12 mouse cellular contexts compared by ENCODE assay signal in the genomic region with DNA sequence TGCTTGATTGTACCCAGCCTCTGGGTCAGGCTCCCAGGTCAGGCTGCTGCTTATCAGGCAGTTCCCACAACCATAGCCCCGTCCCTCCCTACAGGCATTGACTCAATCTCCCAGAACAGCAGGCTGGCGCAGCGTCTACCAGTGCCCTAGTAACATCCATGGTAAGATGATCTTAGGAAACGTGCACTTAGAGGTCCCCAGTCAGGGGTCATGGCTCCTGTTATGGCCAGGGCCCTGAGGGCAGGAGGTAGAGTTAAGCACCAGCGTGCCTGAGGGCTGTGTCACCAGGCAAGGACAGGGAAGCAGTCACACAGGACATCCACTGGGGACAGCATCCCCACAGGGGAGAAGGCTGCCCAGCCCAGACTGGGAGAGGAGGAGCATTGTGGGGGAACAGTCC. TPM values are rescaled to one million over a fixed set of nuclear protein-coding genes. Genes with fewer than 3 reads are reported as not detected.
DNase-seq lines count a peak whose midpoint lies in the region; ATAC-seq and TF ChIP-seq lines count a peak whose summit lies in the region.
"Had no signal": no experiment of that assay in that cellular context is flagged by ENCODE, and none has a peak within 500 bp of the region (broad histone marks: within the 10 kb centered on the region; RNA-seq: fewer than 3 reads in every experiment).

No protein-coding gene starts in this region.

- no peaks in the 10 kb centered on the region for H3K79me2 ChIP-seq in MEL (ENCODE audit: control insufficient read depth, insufficient read depth, low read length, poor library complexity)

- no peaks in the 10 kb centered on the region for H3K4me1 ChIP-seq in heart, postnatal 0 days (ENCODE audit: control insufficient read depth, insufficient read depth)
- no peaks in the 10 kb centered on the region for H3K4me1 ChIP-seq in MEL (ENCODE audit: control insufficient read depth in 1 of 2, insufficient read depth in 2 of 2, low read length in 2 of 2)
- peaks cover 87% of the 10 kb centered on the region for H3K4me1 ChIP-seq in embryonic facial prominence, embryonic 10.5 days
- H3K4me1 ChIP-seq in liver, postnatal 0 days (ENCODE audit: insufficient read depth) = peaks cover 17% of the 10 kb centered on the region
- peaks cover 27% of the 10 kb centered on the region for H3K4me1 ChIP-seq in kidney, embryonic 15.5 days

- TF ChIP-seq POLR2A in MEL (IDR thresholded peaks at IDR 0.05; ENCODE audit: control insufficient read depth in 1 of 2, insufficient read depth in 1 of 2, low read depth in 1 of 2, low read length in 2 of 2, poor library complexity in 1 of 2) = no peak

- no peak for TF ChIP-seq EP300 in heart, postnatal 0 days (IDR thresholded peaks at IDR 0.05; ENCODE audit: low read depth)
- no peak for TF ChIP-seq EP300 in MEL (IDR thresholded peaks at IDR 0.05; ENCODE audit: low read depth in 1 of 2, low read length in 2 of 2)
- TF ChIP-seq EP300 in liver, postnatal 0 days (IDR thresholded peaks at IDR 0.05; ENCODE audit: low read depth) = no peak

- no peak overlapping the region for H3K4me3 ChIP-seq in heart, postnatal 0 days (ENCODE audit: low read depth, low read length)
- H3K4me3 ChIP-seq in MEL (ENCODE audit: control insufficient read depth in 1 of 2, insufficient read depth in 1 of 2, low read depth in 2 of 2, low read length in 2 of 2) = no peak overlapping the region
- H3K4me3 ChIP-seq in embryonic facial prominence, embryonic 10.5 days = 0 out of 2 replicates have a peak overlapping the region, but pooled peaks have one; percentile 4
- no peak overlapping the region for H3K4me3 ChIP-seq in liver, postnatal 0 days (ENCODE audit: low read depth, low read length)
- no peak overlapping the region for H3K4me3 ChIP-seq in kidney, embryonic 15.5 days (replicated peaks)

- peaks cover 25% of the 10 kb centered on the region for H3K36me3 ChIP-seq in heart, postnatal 0 days (replicated peaks; ENCODE audit: control insufficient read depth, insufficient read depth, low read length)
- no peaks in the 10 kb centered on the region for H3K36me3 ChIP-seq in MEL (ENCODE audit: control insufficient read depth in 1 of 2, insufficient read depth in 2 of 2, low read length in 2 of 2)
- peaks cover 70% of the 10 kb centered on the region for H3K36me3 ChIP-seq in embryonic facial prominence, embryonic 10.5 days (replicated peaks)
- peaks cover 23% of the 10 kb centered on the region for H3K36me3 ChIP-seq in liver, postnatal 0 days (replicated peaks; ENCODE audit: insufficient read depth, low read length)
- peaks cover 57% of the 10 kb centered on the region for H3K36me3 ChIP-seq in kidney, embryonic 15.5 days

- no peaks in the 10 kb centered on the region for H3K27me3 ChIP-seq in heart, postnatal 0 days (ENCODE audit: control insufficient read depth, insufficient read depth, low read length)
- H3K27me3 ChIP-seq in MEL (ENCODE audit: control insufficient read depth in 1 of 2, insufficient read depth in 2 of 2, low read length in 2 of 2) = no peaks in the 10 kb centered on the region
- H3K27me3 ChIP-seq in embryonic facial prominence, embryonic 10.5 days (replicated peaks; ENCODE audit: low read depth, poor library complexity, severe bottlenecking) = no peaks in the 10 kb centered on the region
- H3K27me3 ChIP-seq in liver, postnatal 0 days (ENCODE audit: insufficient read depth, low read length) = no peaks in the 10 kb centered on the region
- H3K27me3 ChIP-seq in kidney, embryonic 15.5 days = no peaks in the 10 kb centered on the region

- DNase-seq in heart, postnatal 0 days (ENCODE audit: low spot score) = no peak
- DNase-seq in heart, adult 9 months (ENCODE audit: low spot score in 2 of 2) = no peak
- DNase-seq in MEL (ENCODE audit: low read depth, low spot score) = no peak
- DNase-seq in embryonic facial prominence, embryonic 10.5 days (ENCODE audit: low spot score) = peak; percentile 49
- DNase-seq in liver, postnatal 0 days = no peak
- no peak for DNase-seq in frontal cortex, postnatal 14 days (ENCODE audit: low spot score in 2 of 2)
- no peak for DNase-seq in retina, postnatal 1 day
- DNase-seq: kidney, adult 18-20 months; thymus, adult 18-20 months had no signal

- 0 out of 2 replicates have a peak, but pooled peaks have one; percentile 6 for ATAC-seq in heart, postnatal 0 days (ENCODE audit: insufficient read depth, low read depth)
- peak; percentile 9; the same call in 1 of the 2 replicates for ATAC-seq in liver, postnatal 0 days
- ATAC-seq in kidney, embryonic 15.5 days (replicated peaks; ENCODE audit: low FRiP score) = no peak
- ATAC-seq: activated CD4-positive, CD25-positive, alpha-beta regulatory T cell, adult 4 months had no signal

- H3K9me3 ChIP-seq in heart, postnatal 0 days (replicated peaks; ENCODE audit: control insufficient read depth, low read length) = no peaks in the 10 kb centered on the region
- H3K9me3 ChIP-seq in MEL (replicated peaks; ENCODE audit: insufficient read depth, low read length) = no peaks in the 10 kb centered on the region
- no peaks in the 10 kb centered on the region for H3K9me3 ChIP-seq in embryonic facial prominence, embryonic 10.5 days
- no peaks in the 10 kb centered on the region for H3K9me3 ChIP-seq in liver, postnatal 0 days (ENCODE audit: low read length)
- no peaks in the 10 kb centered on the region for H3K9me3 ChIP-seq in kidney, embryonic 15.5 days (replicated peaks)

- H3K27ac ChIP-seq in heart, postnatal 0 days (ENCODE audit: low read depth) = no peak overlapping the region
- no peak overlapping the region for H3K27ac ChIP-seq in MEL (ENCODE audit: control insufficient read depth, low read depth, low read length)
- peak overlapping the region; percentile 89 for H3K27ac ChIP-seq in embryonic facial prominence, embryonic 10.5 days (replicated peaks)
- H3K27ac ChIP-seq in liver, postnatal 0 days (ENCODE audit: low read depth) = no peak overlapping the region
- no peak overlapping the region for H3K27ac ChIP-seq in kidney, embryonic 15.5 days

- TF ChIP-seq CTCF in heart, postnatal 0 days (IDR thresholded peaks at IDR 0.05; ENCODE audit: low read depth) = no peak
- no peak for TF ChIP-seq CTCF in MEL (IDR thresholded peaks at IDR 0.05 in 2 of 3, conservative IDR thresholded peaks at IDR 0.05 in 1 of 3; ENCODE audit: control insufficient read depth in 1 of 3, insufficient read depth in 1 of 3, low read depth in 2 of 3, low read length in 3 of 3, poor library complexity in 1 of 3, severe bottlenecking in 1 of 3)
- peak; percentile 31; the same call in 1 of the 2 replicates for TF ChIP-seq CTCF in liver, postnatal 0 days (IDR thresholded peaks at IDR 0.05; ENCODE audit: low read depth)

- no peak for TF ChIP-seq RAD21 in MEL (IDR thresholded peaks at IDR 0.05; ENCODE audit: low read depth, low read length)

- WGBS in heart, postnatal 0 days = 53% methylated on average over 5 of the region's 5 CpGs
- WGBS in embryonic facial prominence, embryonic 10.5 days = 15% methylated on average over 5 of the region's 5 CpGs
- WGBS in liver, postnatal 0 days (ENCODE audit: insufficient replicate concordance) = 53% methylated on average over 5 of the region's 5 CpGs
- 38% methylated on average over 5 of the region's 5 CpGs for WGBS in kidney, embryonic 15.5 days

- H3K4me2 ChIP-seq in heart, postnatal 0 days (ENCODE audit: low read depth, low read length) = no peak overlapping the region
- no peak overlapping the region for H3K4me2 ChIP-seq in liver, postnatal 0 days (ENCODE audit: low read depth, low read length)
- no peak overlapping the region for H3K4me2 ChIP-seq in kidney, embryonic 15.5 days

- no peak overlapping the region for H3K9ac ChIP-seq in heart, postnatal 0 days (replicated peaks; ENCODE audit: low read depth, low read length)
- H3K9ac ChIP-seq in MEL (ENCODE audit: control insufficient read depth, low read depth, low read length, poor library complexity, severe bottlenecking) = no peak overlapping the region
- H3K9ac ChIP-seq in liver, postnatal 0 days (replicated peaks) = no peak overlapping the region
- no peak overlapping the region for H3K9ac ChIP-seq in kidney, embryonic 15.5 days

RNA-seq across cellular contexts. Expression of a gene that starts 1.6 kb away (rescaled TPM):
- not detected in 2 replicates for total RNA-seq in heart, postnatal 0 days (2014; rRNA removed; ENCODE audit: low replicate concordance)
- polyA plus RNA-seq in heart, postnatal 0 days (2015; fragmentation: Nextera tagmentation; extraction: Ambion mirVana) = 0.07 and 0.11 TPM in 2 replicates
- total RNA-seq in MEL (2012; rRNA removed) = 0.13 and 0.19 TPM in 2 replicates
- polyA plus RNA-seq in MEL (2012; ENCODE audit: insufficient read depth in 1 of 2, insufficient read length in 2 of 2, low read depth in 1 of 2, low replicate concordance in 2 of 2, missing spikeins in 1 of 2) = under 1 TPM in 1 of 2 experiments, not detected in 1; 0.53 TPM
- 7.8 and 12.6 TPM in 2 replicates for polyA plus RNA-seq in embryonic facial prominence, embryonic 10.5 days (2016; fragmentation: Nextera tagmentation; extraction: Ambion mirVana)
- 0.33 and 0.54 TPM in 2 replicates for polyA plus RNA-seq in liver, postnatal 0 days (2015; fragmentation: Nextera tagmentation; extraction: Ambion mirVana)
- polyA plus RNA-seq in kidney, embryonic 15.5 days (2015; fragmentation: Nextera tagmentation; extraction: Ambion mirVana) = 0.49 and 0.56 TPM in 2 replicates

RNA-seq across cellular contexts. Expression of a gene that starts 7.4 kb away (rescaled TPM):
- total RNA-seq in heart, postnatal 0 days (2014; rRNA removed; ENCODE audit: low replicate concordance) = 23.1 and 28.1 TPM in 2 replicates
- 27.8 and 28.0 TPM in 2 replicates for polyA plus RNA-seq in heart, postnatal 0 days (2015; fragmentation: Nextera tagmentation; extraction: Ambion mirVana)
- 31.7 and 33.6 TPM in 2 replicates for total RNA-seq in MEL (2012; rRNA removed)
- polyA plus RNA-seq in MEL (2012; ENCODE audit: insufficient read depth in 1 of 2, insufficient read length in 2 of 2, low read depth in 1 of 2, low replicate concordance in 2 of 2, missing spikeins in 1 of 2) = 10 to 100 TPM in 1 of 2 experiments, not detected in 1; 50.6 TPM
- polyA plus RNA-seq in embryonic facial prominence, embryonic 10.5 days (2016; fragmentation: Nextera tagmentation; extraction: Ambion mirVana) = 68.1 and 69.8 TPM in 2 replicates
- polyA plus RNA-seq in liver, postnatal 0 days (2015; fragmentation: Nextera tagmentation; extraction: Ambion mirVana) = 64.8 and 72.5 TPM in 2 replicates
- 78.7 and 81.5 TPM in 2 replicates for polyA plus RNA-seq in kidney, embryonic 15.5 days (2015; fragmentation: Nextera tagmentation; extraction: Ambion mirVana)

RNA-seq across cellular contexts. Expression of a gene that starts 13.7 kb away (rescaled TPM):
- 202 and 225 TPM in 2 replicates for total RNA-seq in heart, postnatal 0 days (2014; rRNA removed; ENCODE audit: low replicate concordance)
- polyA plus RNA-seq in heart, postnatal 0 days (2015; fragmentation: Nextera tagmentation; extraction: Ambion mirVana) = 346 and 357 TPM in 2 replicates
- total RNA-seq in MEL (2012; rRNA removed) = 73.9 and 88.9 TPM in 2 replicates
- polyA plus RNA-seq in MEL (2012; ENCODE audit: insufficient read depth in 1 of 2, insufficient read length in 2 of 2, low read depth in 1 of 2, low replicate concordance in 2 of 2, missing spikeins in 1 of 2) = 100 to 1,000 TPM; 107 to 281 TPM
- polyA plus RNA-seq in embryonic facial prominence, embryonic 10.5 days (2016; fragmentation: Nextera tagmentation; extraction: Ambion mirVana) = 17.3 and 20.2 TPM in 2 replicates
- polyA plus RNA-seq in liver, postnatal 0 days (2015; fragmentation: Nextera tagmentation; extraction: Ambion mirVana) = 127 and 143 TPM in 2 replicates
- 54.9 and 55.1 TPM in 2 replicates for polyA plus RNA-seq in kidney, embryonic 15.5 days (2015; fragmentation: Nextera tagmentation; extraction: Ambion mirVana)
- total RNA-seq: neutrophil, adult 5-6 weeks had no signal

RNA-seq across cellular contexts. Expression of a gene that starts 21.0 kb away (rescaled TPM):
- total RNA-seq in heart, postnatal 0 days (2014; rRNA removed; ENCODE audit: low replicate concordance) = 19.3 and 36.7 TPM in 2 replicates
- polyA plus RNA-seq in heart, postnatal 0 days (2015; fragmentation: Nextera tagmentation; extraction: Ambion mirVana) = 3.1 and 4.2 TPM in 2 replicates
- 22.5 and 23.7 TPM in 2 replicates for total RNA-seq in MEL (2012; rRNA removed)
- polyA plus RNA-seq in MEL (2012; ENCODE audit: insufficient read depth in 1 of 2, insufficient read length in 2 of 2, low read depth in 1 of 2, low replicate concordance in 2 of 2, missing spikeins in 1 of 2) = 10 to 100 TPM in 1 of 2 experiments, not detected in 1; 44.5 TPM
- 53.8 and 56.1 TPM in 2 replicates for polyA plus RNA-seq in embryonic facial prominence, embryonic 10.5 days (2016; fragmentation: Nextera tagmentation; extraction: Ambion mirVana)
- 2.7 and 3.4 TPM in 2 replicates for polyA plus RNA-seq in liver, postnatal 0 days (2015; fragmentation: Nextera tagmentation; extraction: Ambion mirVana)
- 31.2 and 35.6 TPM in 2 replicates for polyA plus RNA-seq in kidney, embryonic 15.5 days (2015; fragmentation: Nextera tagmentation; extraction: Ambion mirVana)

RNA-seq across cellular contexts. Expression of a gene that starts 37.2 kb away (rescaled TPM):
- 11.4 and 22.5 TPM in 2 replicates for total RNA-seq in heart, postnatal 0 days (2014; rRNA removed; ENCODE audit: low replicate concordance)
- 10.3 and 10.4 TPM in 2 replicates for polyA plus RNA-seq in heart, postnatal 0 days (2015; fragmentation: Nextera tagmentation; extraction: Ambion mirVana)
- 3.7 and 4.8 TPM in 2 replicates for total RNA-seq in MEL (2012; rRNA removed)
- polyA plus RNA-seq in MEL (2012; ENCODE audit: insufficient read depth in 1 of 2, insufficient read length in 2 of 2, low read depth in 1 of 2, low replicate concordance in 2 of 2, missing spikeins in 1 of 2) = 10 to 100 TPM in 1 of 2 experiments, not detected in 1; 23.2 TPM
- polyA plus RNA-seq in embryonic facial prominence, embryonic 10.5 days (2016; fragmentation: Nextera tagmentation; extraction: Ambion mirVana) = 30.9 and 34.0 TPM in 2 replicates
- polyA plus RNA-seq in liver, postnatal 0 days (2015; fragmentation: Nextera tagmentation; extraction: Ambion mirVana) = 6.5 and 7.3 TPM in 2 replicates
- 27.8 and 30.9 TPM in 2 replicates for polyA plus RNA-seq in kidney, embryonic 15.5 days (2015; fragmentation: Nextera tagmentation; extraction: Ambion mirVana)
